Mouse (Mus musculus) forebrain, embryonic 15.5 days (tissue): ENCODE measurements around the gene Tap2. TPM values are rescaled to one million over a fixed set of nuclear protein-coding genes. Genes with fewer than 3 reads are reported as not detected.

Source experiments
- ATAC-seq: fragments of 200-750 bp; cut with Nextera tagmentation; replicated peaks from 2 replicates; pipeline ENCODE4 v1.8.0; 2017; ENCODE audit warnings: mild to moderate bottlenecking, moderate TSS enrichment, moderate library complexity
- H3K27ac ChIP-seq: fragments of 300-500 bp; sonication (generic); replicated peaks from 2 replicates; pipeline ENCODE4 v1.5.1; 2015; ENCODE audit warnings: mild to moderate bottlenecking, inconsistent platforms
- H3K27me3 ChIP-seq: fragments of 300-500 bp; sonication (generic); 2 replicates; pipeline ENCODE4 v1.6.1; 2015; ENCODE audit warnings: inconsistent platforms
- H3K36me3 ChIP-seq: fragments of 300-500 bp; sonication (generic); 2 replicates; pipeline ENCODE4 v1.6.1; 2015; ENCODE audit warnings: mild to moderate bottlenecking, inconsistent platforms
- H3K4me1 ChIP-seq: fragments of 300-500 bp; sonication (generic); 2 replicates; pipeline ENCODE4 v1.6.1; 2015; ENCODE audit warnings: inconsistent platforms
- H3K4me2 ChIP-seq: fragments of 300-500 bp; sonication (generic); replicated peaks from 2 replicates; pipeline ENCODE4 v1.6.1; 2015; ENCODE audit warnings: mild to moderate bottlenecking, inconsistent platforms
- H3K4me3 ChIP-seq: fragments of 300-500 bp; sonication (generic); 2 replicates; pipeline ENCODE4 v1.5.1; 2015; ENCODE audit warnings: mild to moderate bottlenecking, inconsistent platforms
- H3K9ac ChIP-seq: fragments of 300-500 bp; sonication (generic); replicated peaks from 2 replicates; pipeline ENCODE4 v1.6.1; 2015; ENCODE audit warnings: mild to moderate bottlenecking, inconsistent platforms
- H3K9me3 ChIP-seq: fragments of 300-500 bp; sonication (generic); 2 replicates; pipeline ENCODE4 v1.6.1; 2016; ENCODE audit warnings: inconsistent platforms
- WGBS: fragments of 180-500 bp; shearing (Covaris S2); methylation state at CpG from one replicate; pipeline ENCODE4 v1.1.7; 2015; ENCODE audit warnings: mixed read lengths; 5-methylcytosine and 5-hydroxymethylcytosine counted together
- polyA plus RNA-seq: library from polyadenylated mRNA; unstranded; fragments of >200 nt; fragmentation: Nextera tagmentation; extraction: Ambion mirVana; gene quantifications from 2 replicates; pipeline ENCODE4 v1.2.1, GENCODE M21; 2015

The Tap2 gene
- polyA plus RNA-seq, 1 experiment from 2014 or later: 1.7 TPM

DNA sequence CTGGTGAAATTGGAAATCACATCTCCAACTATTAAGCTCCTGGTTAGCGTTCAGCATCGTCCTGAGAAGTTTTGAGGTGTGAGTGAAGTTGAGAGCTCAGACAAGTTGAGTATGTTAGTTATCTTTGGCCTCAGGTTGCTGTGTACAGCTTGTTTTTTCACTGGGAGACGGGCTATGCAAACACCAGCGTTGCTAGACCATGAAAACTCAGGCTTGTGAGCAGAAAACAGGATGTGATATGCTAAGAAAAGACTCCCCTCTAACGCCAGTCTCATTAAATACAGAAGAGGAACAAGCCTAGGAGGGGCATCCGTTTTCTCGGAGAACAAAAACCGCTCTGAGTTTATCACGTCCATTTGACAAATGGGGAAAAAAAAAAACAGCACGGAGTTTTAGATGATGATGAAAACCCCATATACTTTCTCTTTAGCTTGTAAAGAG, 36.3 kb downstream of the Tap2 start:
- Histone ChIP-seq H3K9me3 (no peaks in the 10 kb centered on the region), H3K4me3 (no peak overlapping the region), H3K9ac (no peak overlapping the region), H3K36me3 (no peaks in the 10 kb centered on the region), H3K27ac (no peak overlapping the region), H3K27me3 (no peaks in the 10 kb centered on the region), H3K4me2 (no peak overlapping the region), H3K4me1 (no peaks in the 10 kb centered on the region)
- ATAC-seq: no peak
- 79% methylated on average over 10 of the region's 10 CpGs for WGBS

- Histone ChIP-seq H3K9me3 (no peaks in the 10 kb centered on the region), H3K4me3 (no peak overlapping the region)
- 67% methylated on average over 3 of the region's 3 CpGs for WGBS
Observed at GRCm38 (mm10) chr17:34240366-34240765, 37.0 kb downstream of the Tap2 start.

DNA sequence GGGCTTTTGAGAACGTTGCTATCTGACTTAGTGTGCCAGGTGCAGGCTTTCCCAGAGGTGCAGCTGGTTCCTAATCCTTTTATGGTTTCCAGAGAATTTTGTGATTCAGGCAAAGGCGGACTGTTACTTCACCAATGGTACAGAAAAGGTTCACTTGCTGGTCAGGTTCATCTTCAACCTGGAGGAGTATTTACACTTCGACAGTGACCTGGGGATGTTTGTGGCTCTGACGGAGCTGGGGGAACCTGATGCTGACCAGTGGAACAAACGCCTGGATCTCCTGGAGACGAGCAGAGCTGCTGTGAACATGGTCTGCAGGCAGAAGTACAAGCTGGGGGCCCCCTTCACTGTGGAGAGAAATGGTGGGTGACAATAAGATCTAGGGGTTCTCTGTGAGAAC, 37.6 kb downstream of the Tap2 start:
- no peak overlapping the region for H3K9ac ChIP-seq
- ATAC-seq: no peak
- H3K36me3 ChIP-seq: no peaks in the 10 kb centered on the region
- H3K4me3 ChIP-seq: no peak overlapping the region
- no peak overlapping the region for H3K4me2 ChIP-seq
- H3K4me1 ChIP-seq: no peaks in the 10 kb centered on the region
- no peaks in the 10 kb centered on the region for H3K27me3 ChIP-seq
- no peak overlapping the region for H3K27ac ChIP-seq
- 84% methylated on average over 6 of the region's 6 CpGs for WGBS
- no peaks in the 10 kb centered on the region for H3K9me3 ChIP-seq

More at GRCm38 (mm10) chr17:34240366-34240765, 37.0 kb downstream of the Tap2 start:
- Histone ChIP-seq H3K27me3 (no peaks in the 10 kb centered on the region), H3K4me2 (no peak overlapping the region), H3K9ac (no peak overlapping the region), H3K36me3 (no peaks in the 10 kb centered on the region), H3K4me1 (no peaks in the 10 kb centered on the region), H3K27ac (no peak overlapping the region)
- no peak for ATAC-seq

- no peaks in the 10 kb centered on the region for H3K36me3 ChIP-seq
- no peak for ATAC-seq
- H3K9me3 ChIP-seq: no peaks in the 10 kb centered on the region
- no peak overlapping the region for H3K9ac ChIP-seq
- no peak overlapping the region for H3K4me3 ChIP-seq
- no peaks in the 10 kb centered on the region for H3K4me1 ChIP-seq
- H3K27ac ChIP-seq: no peak overlapping the region
- 77% methylated on average over 4 of the region's 4 CpGs for WGBS
- H3K4me2 ChIP-seq: no peak overlapping the region
- H3K27me3 ChIP-seq: no peaks in the 10 kb centered on the region
Observed at GRCm38 (mm10) chr17:34244656-34245055, 41.3 kb downstream of the Tap2 start.

DNA sequence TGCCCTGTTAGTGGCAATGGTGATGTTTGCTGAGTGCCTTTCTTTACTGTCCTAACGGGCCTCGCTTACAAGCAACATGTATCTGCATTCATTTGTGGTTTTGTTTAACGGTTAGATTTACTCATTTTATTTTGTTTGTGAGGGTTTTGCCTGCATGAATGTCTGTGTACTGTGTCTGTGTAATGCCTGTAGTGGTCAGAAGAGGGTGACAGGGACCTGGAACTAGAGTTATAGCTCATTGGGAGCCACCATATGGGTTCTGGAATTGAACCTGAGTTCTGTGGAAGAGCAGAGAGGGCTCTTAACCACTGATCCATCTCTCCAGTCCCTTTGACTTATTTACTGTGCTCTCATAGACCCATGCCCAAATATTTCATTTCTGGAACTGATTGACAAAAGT, 43.7 kb downstream of the Tap2 start:
- no peak for ATAC-seq
- Histone ChIP-seq H3K4me1 (no peaks in the 10 kb centered on the region), H3K4me3 (no peak overlapping the region), H3K9ac (no peak overlapping the region), H3K4me2 (no peak overlapping the region), H3K9me3 (no peaks in the 10 kb centered on the region), H3K27me3 (no peaks in the 10 kb centered on the region), H3K27ac (no peak overlapping the region), H3K36me3 (no peaks in the 10 kb centered on the region)
- WGBS: 80% methylated on average over 3 of the region's 3 CpGs

DNA sequence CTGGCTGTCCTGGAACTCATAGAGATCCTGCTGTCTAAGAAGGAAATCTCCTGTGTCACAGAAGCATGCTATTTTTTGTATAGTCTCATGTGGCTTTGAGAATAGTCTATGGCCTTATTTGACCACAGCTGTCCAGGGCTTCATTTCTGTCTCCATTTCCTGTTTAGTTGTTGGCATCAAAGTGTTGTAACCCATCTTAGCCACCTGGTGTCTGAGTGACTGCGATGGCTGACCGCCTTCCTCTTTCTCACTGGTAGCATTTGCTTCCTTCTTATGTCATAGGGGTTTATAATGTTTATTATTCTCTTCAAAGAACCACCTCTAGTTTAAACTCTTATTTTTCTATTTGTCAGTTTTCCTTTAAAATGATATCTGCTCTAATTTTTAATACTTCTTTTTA, 45.4 kb downstream of the Tap2 start:
- WGBS: 67% methylated on average over 2 of the region's 2 CpGs
- H3K4me2 ChIP-seq: no peak overlapping the region
- H3K4me1 ChIP-seq: no peaks in the 10 kb centered on the region
- H3K4me3 ChIP-seq: no peak overlapping the region
- no peak overlapping the region for H3K9ac ChIP-seq
- no peaks in the 10 kb centered on the region for H3K36me3 ChIP-seq
- no peak for ATAC-seq
- H3K27ac ChIP-seq: no peak overlapping the region
- no peaks in the 10 kb centered on the region for H3K9me3 ChIP-seq
- no peaks in the 10 kb centered on the region for H3K27me3 ChIP-seq

DNA sequence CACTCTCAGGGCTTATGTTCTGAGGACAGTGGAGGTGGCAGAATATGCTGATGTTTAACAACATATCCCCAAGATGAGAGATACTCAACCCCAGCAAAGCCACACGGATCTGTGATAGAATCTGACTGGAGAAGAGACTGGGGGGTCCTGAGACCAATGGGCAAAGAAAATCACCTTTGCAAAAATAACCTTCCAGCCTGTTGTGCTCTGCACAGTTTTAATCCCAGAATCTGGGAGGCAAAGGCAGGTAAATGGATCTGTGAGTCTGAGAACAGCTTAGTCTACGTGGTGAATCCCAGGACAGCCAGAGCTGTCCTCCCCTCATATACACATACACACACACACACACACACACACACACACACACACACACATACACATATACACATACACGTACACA, 46.0 kb downstream of the Tap2 start:
- Histone ChIP-seq H3K9me3 (no peaks in the 10 kb centered on the region), H3K27ac (no peak overlapping the region), H3K9ac (no peak overlapping the region), H3K36me3 (no peaks in the 10 kb centered on the region), H3K27me3 (no peaks in the 10 kb centered on the region), H3K4me1 (no peaks in the 10 kb centered on the region), H3K4me3 (no peak overlapping the region), H3K4me2 (no peak overlapping the region)
- ATAC-seq: no peak
- 47% methylated on average over 3 of the region's 3 CpGs for WGBS

DNA sequence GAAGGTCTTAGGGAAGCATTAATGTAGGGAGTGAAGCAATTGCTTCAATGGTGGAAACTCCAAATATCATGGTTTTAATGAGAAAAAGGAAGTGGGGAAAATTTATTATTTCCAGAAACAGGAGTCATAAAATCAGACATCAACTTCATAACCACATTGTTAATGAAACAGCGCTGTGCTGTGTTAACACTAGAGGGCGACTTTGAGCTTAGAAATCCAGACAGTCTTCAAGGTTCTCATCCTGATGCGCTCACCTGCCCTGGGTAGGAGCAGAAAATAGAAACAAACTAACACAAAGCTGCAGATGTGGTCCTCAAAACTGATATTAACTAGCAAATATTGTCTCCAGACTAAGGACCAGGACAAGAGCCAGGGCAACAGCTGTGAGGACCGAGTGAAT, 46.6 kb downstream of the Tap2 start:
- Histone ChIP-seq H3K27ac (no peak overlapping the region), H3K9me3 (no peaks in the 10 kb centered on the region), H3K4me2 (no peak overlapping the region), H3K4me1 (no peaks in the 10 kb centered on the region), H3K36me3 (no peaks in the 10 kb centered on the region), H3K4me3 (no peak overlapping the region), H3K9ac (no peak overlapping the region), H3K27me3 (no peaks in the 10 kb centered on the region)
- 18% methylated on average over 4 of the region's 4 CpGs for WGBS
- no peak for ATAC-seq

DNA sequence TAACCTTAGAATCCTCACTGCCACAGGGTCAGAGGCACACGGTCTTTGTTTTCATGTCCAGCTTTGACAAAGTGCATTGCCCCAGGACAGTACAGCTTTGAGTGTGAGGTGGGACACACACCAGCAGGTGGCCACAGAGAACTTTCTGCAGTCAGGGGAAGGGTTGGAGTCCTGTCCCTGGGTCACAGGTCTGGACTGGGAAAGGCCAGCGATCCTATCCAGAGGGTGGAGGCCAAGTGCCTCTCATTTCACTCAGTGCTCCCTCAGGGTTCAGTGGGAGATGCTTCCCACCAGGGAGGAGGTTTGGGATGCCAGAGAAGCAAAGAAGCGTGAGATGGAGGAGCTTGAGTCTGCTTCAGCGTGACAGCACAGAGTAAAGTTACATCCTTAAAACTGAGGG, 48.3 kb downstream of the Tap2 start:
- Histone ChIP-seq H3K9me3 (no peaks in the 10 kb centered on the region), H3K27me3 (no peaks in the 10 kb centered on the region), H3K9ac (no peak overlapping the region), H3K36me3 (no peaks in the 10 kb centered on the region), H3K4me2 (no peak overlapping the region), H3K4me3 (no peak overlapping the region), H3K4me1 (no peaks in the 10 kb centered on the region), H3K27ac (no peak overlapping the region)
- WGBS: 49% methylated on average over 4 of the region's 4 CpGs
- ATAC-seq: no peak

- Histone ChIP-seq H3K36me3 (no peaks in the 10 kb centered on the region), H3K27ac (no peak overlapping the region), H3K9me3 (no peaks in the 10 kb centered on the region), H3K9ac (no peak overlapping the region), H3K4me2 (no peak overlapping the region), H3K4me1 (no peaks in the 10 kb centered on the region), H3K4me3 (no peak overlapping the region), H3K27me3 (no peaks in the 10 kb centered on the region)
- ATAC-seq: no peak
- WGBS: 86% methylated on average over 5 of the region's 5 CpGs
Observed at GRCm38 (mm10) chr17:34256501-34256900, 53.2 kb downstream of the Tap2 start.

- Histone ChIP-seq H3K27ac (no peak within 1 kb of the TSS), H3K4me1 (no peaks in the 10 kb centered on the region)
- WGBS: 77% methylated on average over 11 of the region's 11 CpGs
Observed at GRCm38 (mm10) chr17:34257594-34258375, 54.5 kb downstream of the Tap2 start, which contains the start of gene H2-Ab1. Gene H2-Ab1, plus strand, starts transcription at chr17:34257689.

DNA sequence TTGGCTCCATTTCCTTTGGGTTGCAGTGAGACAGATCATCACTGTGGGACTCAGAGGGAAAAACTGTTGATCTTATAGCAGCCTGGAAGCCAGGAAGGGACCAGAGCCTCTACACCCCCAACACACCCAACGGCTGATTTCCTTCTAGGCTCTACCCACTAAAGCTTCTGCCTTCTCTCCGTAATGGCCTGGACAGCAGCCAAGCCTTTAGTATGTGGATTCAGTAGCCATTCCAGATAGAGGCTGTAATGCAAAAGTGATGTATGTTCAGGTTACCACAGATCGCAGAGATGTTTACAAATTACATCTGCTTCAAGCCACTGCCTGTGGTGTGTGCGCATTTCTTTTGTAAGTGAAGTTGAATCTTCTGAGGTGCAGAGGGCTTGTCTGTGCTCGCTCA, 57.2 kb downstream of the Tap2 start:
- Histone ChIP-seq H3K4me2 (no peak overlapping the region), H3K36me3 (no peaks in the 10 kb centered on the region), H3K4me3 (no peak overlapping the region), H3K9ac (no peak overlapping the region), H3K27me3 (peaks cover 18% of the 10 kb centered on the region), H3K9me3 (no peaks in the 10 kb centered on the region), H3K4me1 (peaks cover 21% of the 10 kb centered on the region), H3K27ac (no peak overlapping the region)
- ATAC-seq: no peak
- 70% methylated on average over 5 of the region's 5 CpGs for WGBS

More at GRCm38 (mm10) chr17:34257594-34258375, 54.5 kb downstream of the Tap2 start, which contains the start of gene H2-Ab1:
- no peak for ATAC-seq
- Histone ChIP-seq H3K36me3 (no peaks in the 10 kb centered on the region), H3K4me3 (no peak within 1 kb of the TSS), H3K9ac (no peak within 1 kb of the TSS), H3K27me3 (no peaks in the 10 kb centered on the region), H3K4me2 (no peak within 1 kb of the TSS), H3K9me3 (no peaks in the 10 kb centered on the region)

GRCm38 (mm10) chr17:34261502-34261901, 58.2 kb downstream of the Tap2 start:
- H3K4me1 ChIP-seq: peaks cover 21% of the 10 kb centered on the region
- H3K27ac ChIP-seq: no peak overlapping the region
- H3K27me3 ChIP-seq: peaks cover 18% of the 10 kb centered on the region
- H3K9ac ChIP-seq: no peak overlapping the region
- no peak overlapping the region for H3K4me2 ChIP-seq
- no peak overlapping the region for H3K4me3 ChIP-seq
- WGBS: 25% methylated on average over 4 of the region's 4 CpGs
- no peaks in the 10 kb centered on the region for H3K9me3 ChIP-seq
- ATAC-seq: peak; percentile 56
- no peaks in the 10 kb centered on the region for H3K36me3 ChIP-seq
